Mouse (Mus musculus) heart, adult 2 months (tissue): ENCODE results near the gene Slc22a12. TPM values are rescaled to one million over a fixed set of nuclear protein-coding genes. Genes with fewer than 3 reads are reported as not detected.
A peak's percentile ranks its signal among the peaks of the same experiment; 100 is the strongest.

Experiments used
- DNase-seq, 2 experiments: peaks; one replicate each; pipeline ENCODE4 v3.0.0; 2021
- H3K27ac ChIP-seq: fragments of 200-600 bp; 2 replicates; pipeline ENCODE4 v1.8.1; 2022
- H3K27me3 ChIP-seq: fragments of 200-500 bp; 2 replicates; pipeline ENCODE4 v1.6.1; 2012; ENCODE audit warnings: mild to moderate bottlenecking, low read length, inconsistent platforms, mixed read lengths; ENCODE audit not compliant: control insufficient read depth, insufficient read depth
- H3K36me3 ChIP-seq: fragments of 200-500 bp; 2 replicates; pipeline ENCODE4 v1.6.1; 2012; ENCODE audit warnings: low read length, inconsistent platforms; ENCODE audit not compliant: control insufficient read depth, insufficient read depth
- H3K4me1 ChIP-seq: fragments of 200-500 bp; 2 replicates; pipeline ENCODE4 v1.6.1; 2011; ENCODE audit warnings: low read length; ENCODE audit not compliant: control insufficient read depth, insufficient read depth
- H3K4me3 ChIP-seq: fragments of 200-600 bp; 2 replicates; pipeline ENCODE4 v1.8.1; 2022
- H3K79me2 ChIP-seq: fragments of 200-500 bp; replicated peaks from 2 replicates; pipeline ENCODE4 v1.6.1; 2012; ENCODE audit warnings: mild to moderate bottlenecking, inconsistent platforms, low read length, moderate library complexity, mixed read lengths; ENCODE audit not compliant: control insufficient read depth, insufficient read depth
- H3K9ac ChIP-seq: fragments of 200-500 bp; 2 replicates; pipeline ENCODE4 v1.6.1; 2012; ENCODE audit warnings: low read depth, mild to moderate bottlenecking, control low read depth, inconsistent platforms, low read length, mixed read lengths
- CTCF ChIP-seq: fragments of 200-600 bp; IDR thresholded peaks from 2 replicates; pipeline ENCODE4 v1.8.1; 2022; ENCODE audit warnings: antibody characterized with exemption, mild to moderate bottlenecking, moderate library complexity
- EP300 ChIP-seq: fragments of 200-500 bp; IDR thresholded peaks from 2 replicates; pipeline ENCODE4 v1.6.1; 2011; ENCODE audit warnings: low read depth, low read length, control low read depth; ENCODE audit not compliant: insufficient read depth
- POLR2A ChIP-seq: fragments of 200-500 bp; IDR thresholded peaks from 2 replicates; pipeline ENCODE4 v1.6.1; 2011; ENCODE audit warnings: mild to moderate bottlenecking, low read depth, low read length, control low read depth; ENCODE audit not compliant: insufficient read depth
- WGBS: fragments of 180-500 bp; shearing (Covaris S2); methylation state at CpG from one replicate; pipeline ENCODE4 v1.1.7; 2018; 5-methylcytosine and 5-hydroxymethylcytosine counted together
- intact Hi-C: fragments of 180-260 bp; cut with DNase I; formaldehyde crosslinking; loops from one replicate; pipeline ENCODE4 v1.15.1; 2025
- polyA plus RNA-seq: library from polyadenylated mRNA; depleted of rRNA; stranded (reverse); fragments of >200 nt; gene quantifications from 2 replicates; pipeline ENCODE4 v1.2.3, GENCODE M21; 2012
- total RNA-seq, 2 experiments: library from RNA; stranded (reverse); gene quantifications; 2 replicates each; pipeline ENCODE4 v1.2.3; 2021

Gene Slc22a12
- total and polyA plus RNA-seq, 3 experiments: not detected

DNA sequence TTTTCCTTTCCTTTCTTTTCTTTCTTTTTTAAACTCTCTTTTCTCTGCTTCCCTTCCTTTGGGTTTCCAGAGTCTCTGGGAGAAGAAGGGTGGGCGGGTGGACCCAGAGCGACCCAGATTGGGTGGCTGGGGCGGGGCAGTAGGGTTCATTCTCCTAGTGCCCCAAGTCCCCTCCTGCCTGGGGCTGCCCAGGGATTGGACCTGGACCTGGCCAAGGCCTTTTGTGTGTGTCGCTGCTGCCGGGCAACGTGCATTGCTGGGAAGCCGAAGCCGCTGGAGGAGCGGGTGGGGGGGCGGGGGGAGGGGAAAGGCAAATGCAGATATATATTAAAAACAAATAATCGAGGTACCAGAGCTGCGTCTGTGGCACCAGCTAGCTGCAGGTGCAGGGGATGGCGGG, 10.2 kb downstream of the Slc22a12 start:
- DNase-seq: peak; percentile 39 to 50
- TF ChIP-seq EP300: no peak
- TF ChIP-seq POLR2A: no peak
- TF ChIP-seq CTCF: no peak
- intact Hi-C loops: no loop called here
- Histone ChIP-seq H3K4me3 (no peak overlapping the region), H3K36me3 (no peaks in the 10 kb centered on the region), H3K27me3 (peaks cover 3% of the 10 kb centered on the region), H3K27ac (peak overlapping the region; percentile 58; the same call in 1 of the 2 replicates), H3K9ac (no peak overlapping the region), H3K79me2 (no peaks in the 10 kb centered on the region), H3K4me1 (0 out of 2 replicates have a peak, but pooled peaks cover 1% of the 10 kb centered on the region)
- 15% methylated on average over 13 of the region's 13 CpGs for WGBS

DNA sequence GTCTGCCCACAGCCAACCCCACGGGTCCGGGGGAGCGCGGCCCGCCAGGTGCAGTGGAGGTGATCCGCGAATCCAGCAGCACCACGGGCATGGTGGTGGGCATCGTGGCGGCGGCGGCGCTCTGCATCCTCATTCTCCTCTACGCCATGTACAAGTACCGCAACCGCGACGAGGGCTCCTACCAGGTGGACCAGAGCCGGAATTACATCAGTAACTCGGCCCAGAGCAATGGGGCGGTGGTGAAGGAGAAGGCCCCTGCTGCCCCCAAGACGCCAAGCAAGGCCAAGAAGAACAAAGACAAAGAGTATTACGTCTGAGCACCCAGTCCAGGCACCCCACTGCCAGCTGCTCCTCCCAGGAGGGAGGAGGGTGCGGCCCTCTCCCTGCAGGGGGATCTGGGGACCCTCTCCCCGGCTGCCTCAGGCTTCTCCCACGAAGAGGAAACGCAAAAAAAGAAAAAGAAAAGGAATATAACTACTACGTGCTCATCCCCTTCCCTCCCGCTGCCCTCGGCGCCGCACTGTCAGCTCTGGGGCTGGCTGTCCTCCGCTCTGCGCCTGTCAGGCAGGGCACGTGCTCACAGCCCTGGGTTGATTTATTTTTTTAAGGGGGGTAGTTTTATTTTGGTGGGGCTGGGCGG, 10.9 kb downstream of the Slc22a12 start:
- Histone ChIP-seq H3K27me3 (peaks cover 3% of the 10 kb centered on the region), H3K27ac (peak overlapping the region; percentile 58), H3K9ac (peak overlapping the region; percentile 76), H3K4me3 (peak overlapping the region; percentile 48), H3K4me1 (0 out of 2 replicates have a peak, but pooled peaks cover 1% of the 10 kb centered on the region), H3K79me2 (no peaks in the 10 kb centered on the region), H3K36me3 (no peaks in the 10 kb centered on the region)
- intact Hi-C loops: no loop called here
- 3% methylated on average over 36 of the region's 36 CpGs for WGBS
- TF ChIP-seq CTCF (no peak), EP300 (0 out of 2 replicates have a peak, but pooled peaks have one; percentile 25), POLR2A (peak; percentile 70; the same call in 1 of the 2 replicates)
- peak; percentile 57 to 62 for DNase-seq

DNA sequence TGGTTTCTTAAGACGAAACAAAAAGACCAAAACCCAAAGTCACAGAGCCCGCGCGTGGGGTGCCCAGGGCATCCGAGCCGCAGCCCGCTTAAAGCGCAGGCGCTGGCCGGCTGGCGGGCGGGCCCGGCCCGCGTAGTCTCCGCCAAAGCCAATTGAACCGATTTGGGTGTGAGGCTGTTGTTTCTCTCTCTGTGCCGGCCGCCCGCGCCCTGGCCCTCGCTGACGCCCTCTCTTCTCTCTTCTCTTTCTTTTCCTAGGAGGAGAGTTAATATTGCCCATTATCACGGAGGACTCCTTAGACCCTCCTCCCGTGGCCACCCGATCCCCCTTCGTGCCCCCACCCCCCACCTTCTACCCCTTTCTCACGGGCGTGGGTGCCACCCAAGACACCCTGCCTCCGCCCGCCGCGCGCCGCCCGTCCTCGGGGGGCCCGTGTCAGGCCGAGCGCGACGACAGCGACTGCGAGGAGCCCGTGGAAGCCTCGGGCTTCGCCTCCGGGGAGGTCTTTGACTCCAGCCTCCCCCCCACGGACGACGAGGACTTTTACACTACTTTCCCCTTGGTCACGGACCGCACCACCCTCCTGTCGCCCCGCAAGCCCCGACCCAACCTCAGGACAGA, 11.7 kb downstream of the Slc22a12 start:
- 2% methylated on average over 56 of the region's 56 CpGs for WGBS
- intact Hi-C loops: no loop called here
- H3K4me1 ChIP-seq: 0 out of 2 replicates have a peak, but pooled peaks cover 1% of the 10 kb centered on the region
- DNase-seq: peak; percentile 62 to 71
- TF ChIP-seq EP300 (no peak), POLR2A (peak; percentile 52)
- no peaks in the 10 kb centered on the region for H3K79me2 ChIP-seq
- H3K27me3 ChIP-seq: peaks cover 3% of the 10 kb centered on the region
- peak overlapping the region; percentile 76 for H3K9ac ChIP-seq
- H3K27ac ChIP-seq: peak overlapping the region; percentile 58
- H3K4me3 ChIP-seq: peak overlapping the region; percentile 48
- no peaks in the 10 kb centered on the region for H3K36me3 ChIP-seq

GRCm38 (mm10) chr19:6530359-6530758, 12.5 kb downstream of the Slc22a12 start:
- DNase-seq: no peak
- Histone ChIP-seq H3K4me1 (0 out of 2 replicates have a peak, but pooled peaks cover 1% of the 10 kb centered on the region), H3K27ac (no peak overlapping the region; the same call in 1 of the 2 replicates), H3K36me3 (no peaks in the 10 kb centered on the region), H3K27me3 (peaks cover 3% of the 10 kb centered on the region), H3K9ac (no peak overlapping the region), H3K4me3 (peak overlapping the region; percentile 48; the same call in 1 of the 2 replicates), H3K79me2 (no peaks in the 10 kb centered on the region)
- no peak for TF ChIP-seq EP300
- TF ChIP-seq CTCF: no peak
- no peak for TF ChIP-seq POLR2A
- intact Hi-C loops: no loop called here
- WGBS: 37% methylated on average over 13 of the region's 13 CpGs

- no peaks in the 10 kb centered on the region for H3K36me3 ChIP-seq
- peaks cover 3% of the 10 kb centered on the region for H3K27me3 ChIP-seq
- intact Hi-C loops: no loop called here
These were observed 13.4 kb downstream of the Slc22a12 start for GRCm38 (mm10) chr19:6529265-6529985.

More at GRCm38 (mm10) chr19:6529265-6529985, 13.4 kb downstream of the Slc22a12 start:
- TF ChIP-seq CTCF (0 out of 2 replicates have a peak, but pooled peaks have one; percentile 12), EP300 (no peak), POLR2A (no peak)
- H3K4me3 ChIP-seq: no peak overlapping the region
- H3K4me1 ChIP-seq: 0 out of 2 replicates have a peak, but pooled peaks cover 1% of the 10 kb centered on the region
- no peak overlapping the region for H3K27ac ChIP-seq
- WGBS: 77% methylated on average over 14 of the region's 14 CpGs
- no peak overlapping the region for H3K9ac ChIP-seq
- peak; percentile 27 to 45 for DNase-seq
- H3K79me2 ChIP-seq: no peaks in the 10 kb centered on the region
